Mouse (Mus musculus) heart, adult 2 months (tissue): ENCODE measurements at regions not wholly inside any gene's neighbourhood (a gene's known extent, or its start where the extent isn't known, plus 50 kb on each side); places are given as distances from the start of the nearest gene placed in this dataset.

Experiments used
- DNase-seq, 2 experiments: peaks; one replicate each; pipeline ENCODE4 v3.0.0; 2021
- H3K27ac ChIP-seq: fragments of 200-600 bp; 2 replicates; pipeline ENCODE4 v1.8.1; 2022
- H3K27me3 ChIP-seq: fragments of 200-500 bp; 2 replicates; pipeline ENCODE4 v1.6.1; 2012; ENCODE audit warnings: mild to moderate bottlenecking, low read length, inconsistent platforms, mixed read lengths; ENCODE audit not compliant: control insufficient read depth, insufficient read depth
- H3K36me3 ChIP-seq: fragments of 200-500 bp; 2 replicates; pipeline ENCODE4 v1.6.1; 2012; ENCODE audit warnings: low read length, inconsistent platforms; ENCODE audit not compliant: control insufficient read depth, insufficient read depth
- H3K4me1 ChIP-seq: fragments of 200-500 bp; 2 replicates; pipeline ENCODE4 v1.6.1; 2011; ENCODE audit warnings: low read length; ENCODE audit not compliant: control insufficient read depth, insufficient read depth
- H3K4me3 ChIP-seq: fragments of 200-600 bp; 2 replicates; pipeline ENCODE4 v1.8.1; 2022
- H3K79me2 ChIP-seq: fragments of 200-500 bp; replicated peaks from 2 replicates; pipeline ENCODE4 v1.6.1; 2012; ENCODE audit warnings: mild to moderate bottlenecking, inconsistent platforms, low read length, moderate library complexity, mixed read lengths; ENCODE audit not compliant: control insufficient read depth, insufficient read depth
- H3K9ac ChIP-seq: fragments of 200-500 bp; 2 replicates; pipeline ENCODE4 v1.6.1; 2012; ENCODE audit warnings: low read depth, mild to moderate bottlenecking, control low read depth, inconsistent platforms, low read length, mixed read lengths
- CTCF ChIP-seq: fragments of 200-600 bp; IDR thresholded peaks from 2 replicates; pipeline ENCODE4 v1.8.1; 2022; ENCODE audit warnings: antibody characterized with exemption, mild to moderate bottlenecking, moderate library complexity
- EP300 ChIP-seq: fragments of 200-500 bp; IDR thresholded peaks from 2 replicates; pipeline ENCODE4 v1.6.1; 2011; ENCODE audit warnings: low read depth, low read length, control low read depth; ENCODE audit not compliant: insufficient read depth
- POLR2A ChIP-seq: fragments of 200-500 bp; IDR thresholded peaks from 2 replicates; pipeline ENCODE4 v1.6.1; 2011; ENCODE audit warnings: mild to moderate bottlenecking, low read depth, low read length, control low read depth; ENCODE audit not compliant: insufficient read depth
- WGBS: fragments of 180-500 bp; shearing (Covaris S2); methylation state at CpG from one replicate; pipeline ENCODE4 v1.1.7; 2018; 5-methylcytosine and 5-hydroxymethylcytosine counted together
- intact Hi-C: fragments of 180-260 bp; cut with DNase I; formaldehyde crosslinking; loops from one replicate; pipeline ENCODE4 v1.15.1; 2025

DNA sequence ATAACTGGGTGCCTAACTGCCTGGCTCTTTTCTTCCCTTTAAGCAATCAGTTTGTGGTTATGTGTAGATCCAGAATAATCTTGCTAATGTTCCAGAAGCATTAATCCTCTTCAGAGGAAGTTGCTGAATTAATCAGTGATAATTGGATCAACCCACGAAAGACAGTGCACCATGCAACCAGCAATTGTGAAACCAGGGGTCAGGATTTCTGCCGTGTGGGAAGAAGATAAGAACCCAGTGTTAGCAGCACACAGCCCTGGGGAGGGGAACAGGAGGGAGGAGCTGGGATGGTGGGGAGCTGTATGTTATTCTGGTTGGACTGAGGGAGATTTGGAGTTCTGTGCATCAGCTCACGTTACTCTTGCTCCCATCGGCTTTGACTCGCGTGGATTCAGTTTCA lies 75.5 kb upstream of the Gm5148 start:
- WGBS = 68% methylated on average over 6 of the region's 6 CpGs
- intact Hi-C loops = no loop called here

DNA sequence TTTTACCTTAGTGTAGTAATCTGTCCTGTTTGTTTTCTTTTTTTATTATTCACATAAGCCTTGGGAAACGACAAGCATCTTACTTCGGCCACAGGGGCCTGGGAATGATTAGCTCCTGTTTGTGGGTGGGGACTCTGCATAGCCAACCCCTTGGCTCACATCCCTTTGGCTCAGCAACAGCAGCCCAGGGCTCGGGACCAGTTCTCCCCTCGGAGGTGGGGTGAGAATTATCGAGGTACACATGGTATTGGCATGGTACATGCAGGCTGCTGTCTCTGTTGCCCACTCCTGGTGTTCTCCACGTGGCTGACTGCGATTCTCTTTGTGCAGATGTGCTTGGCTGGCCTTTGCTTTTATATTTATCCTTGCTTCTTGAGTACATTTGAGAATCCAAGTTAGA lies 65.4 kb upstream of the Gm5148 start:
- TF ChIP-seq EP300 (no peak), POLR2A (no peak), CTCF (no peak)
- intact Hi-C loops = no loop called here
- H3K27ac ChIP-seq = no peak overlapping the region
- DNase-seq = no peak
- 51% methylated on average over 7 of the region's 7 CpGs for WGBS
- no peaks in the 10 kb centered on the region for H3K36me3 ChIP-seq
- H3K4me1 ChIP-seq = peaks cover 2% of the 10 kb centered on the region; the same call in 1 of the 2 replicates
- H3K27me3 ChIP-seq = no peaks in the 10 kb centered on the region
- no peak overlapping the region for H3K9ac ChIP-seq
- H3K4me3 ChIP-seq = no peak overlapping the region
- H3K79me2 ChIP-seq = no peaks in the 10 kb centered on the region

More for the DNA sequence above, 75.5 kb upstream of the Gm5148 start:
- TF ChIP-seq POLR2A (no peak), CTCF (no peak), EP300 (no peak)
- H3K79me2 ChIP-seq = no peaks in the 10 kb centered on the region
- H3K9ac ChIP-seq = no peak overlapping the region
- no peak overlapping the region for H3K4me3 ChIP-seq
- no peak overlapping the region for H3K27ac ChIP-seq
- DNase-seq = no peak
- H3K36me3 ChIP-seq = no peaks in the 10 kb centered on the region
- no peaks in the 10 kb centered on the region for H3K4me1 ChIP-seq
- H3K27me3 ChIP-seq = no peaks in the 10 kb centered on the region

DNA sequence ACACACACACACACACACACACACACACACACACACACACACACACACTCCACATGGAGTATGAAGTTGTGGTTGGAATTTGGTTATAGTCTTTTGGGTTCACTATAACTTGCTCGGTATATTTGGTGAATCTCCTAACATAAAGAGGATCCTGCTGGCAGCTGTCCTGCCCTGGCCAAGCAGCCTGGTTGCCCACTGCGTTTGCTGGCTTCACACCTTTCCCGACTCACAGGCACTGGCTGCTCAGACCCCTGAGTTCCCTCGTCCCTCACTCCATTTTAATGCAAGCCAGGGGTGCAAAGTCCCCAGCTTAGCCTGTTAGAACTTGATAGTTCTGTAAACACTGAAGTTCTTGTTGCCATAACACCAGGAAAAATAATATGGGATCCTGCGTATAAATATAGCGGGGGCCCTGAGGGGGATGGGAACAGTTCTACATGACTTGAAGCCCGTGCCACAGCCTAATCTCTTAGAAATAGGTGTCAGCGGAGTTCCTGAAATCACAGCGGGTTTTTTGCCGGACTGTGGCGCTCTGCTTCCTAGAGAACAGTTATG lies 64.9 kb upstream of the Gm5148 start:
- TF ChIP-seq POLR2A = no peak
- TF ChIP-seq EP300 = no peak
- TF ChIP-seq CTCF = no peak
- Histone ChIP-seq H3K27ac (no peak overlapping the region), H3K79me2 (no peaks in the 10 kb centered on the region), H3K36me3 (no peaks in the 10 kb centered on the region), H3K9ac (no peak overlapping the region), H3K27me3 (no peaks in the 10 kb centered on the region), H3K4me3 (no peak overlapping the region), H3K4me1 (peaks cover 2% of the 10 kb centered on the region; the same call in 1 of the 2 replicates)
- no peak for DNase-seq
- intact Hi-C loops = no loop called here
- WGBS = 72% methylated on average over 11 of the region's 11 CpGs

DNA sequence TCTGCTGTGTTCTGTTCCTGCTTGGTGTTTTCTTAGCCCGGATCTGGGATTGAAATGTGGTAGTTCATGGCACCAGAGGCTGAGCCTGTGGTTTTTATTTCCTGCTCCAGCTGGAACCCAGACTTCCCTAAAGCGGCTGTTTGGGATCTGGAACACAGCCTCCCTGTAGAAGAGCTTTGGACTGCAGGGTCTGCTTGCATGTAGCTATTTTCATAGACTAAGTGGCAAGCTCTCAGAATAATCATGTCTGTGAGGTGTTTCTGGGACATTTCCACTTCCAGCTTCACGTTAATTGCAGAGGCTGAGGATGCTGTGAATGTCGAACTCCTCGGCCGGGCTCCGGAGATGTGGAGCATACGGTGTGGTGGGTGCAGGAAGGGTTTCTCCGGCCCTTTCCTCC lies 64.1 kb upstream of the Gm5148 start:
- H3K4me3 ChIP-seq = no peak overlapping the region
- H3K4me1 ChIP-seq = peaks cover 2% of the 10 kb centered on the region; the same call in 1 of the 2 replicates
- H3K9ac ChIP-seq = no peak overlapping the region
- no peak for DNase-seq
- H3K36me3 ChIP-seq = no peaks in the 10 kb centered on the region
- peak overlapping the region; percentile 23; the same call in 1 of the 2 replicates for H3K27ac ChIP-seq
- H3K27me3 ChIP-seq = no peaks in the 10 kb centered on the region
- intact Hi-C loops = no loop called here
- no peaks in the 10 kb centered on the region for H3K79me2 ChIP-seq
- 37% methylated on average over 9 of the region's 9 CpGs for WGBS
- TF ChIP-seq EP300 = no peak
- TF ChIP-seq POLR2A = no peak
- no peak for TF ChIP-seq CTCF

DNA sequence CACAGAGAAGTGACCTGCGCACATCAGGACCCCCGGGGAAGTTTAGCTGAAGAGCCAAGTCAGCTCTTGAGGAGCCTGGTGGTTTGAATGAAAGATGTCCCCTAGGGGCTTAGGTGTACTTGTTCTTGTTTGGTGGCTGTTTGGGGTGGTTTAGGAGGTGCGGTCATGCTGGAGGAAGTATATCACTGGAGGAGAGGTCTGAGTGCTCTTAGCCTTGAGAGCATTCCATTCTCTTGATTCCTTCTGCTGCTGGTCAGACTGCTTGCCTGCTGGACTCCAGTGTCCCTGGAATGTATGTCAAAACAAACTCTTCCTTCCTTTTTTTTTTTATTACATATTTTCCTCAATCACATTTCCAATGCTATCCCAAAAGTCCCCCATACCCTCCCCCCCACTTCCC lies 62.5 kb upstream of the Gm5148 start:
- no peaks in the 10 kb centered on the region for H3K27me3 ChIP-seq
- no peaks in the 10 kb centered on the region for H3K36me3 ChIP-seq
- H3K4me1 ChIP-seq = peaks cover 2% of the 10 kb centered on the region; the same call in 1 of the 2 replicates
- no peak for DNase-seq
- no peak overlapping the region for H3K4me3 ChIP-seq
- no peak overlapping the region for H3K9ac ChIP-seq
- no peak overlapping the region for H3K27ac ChIP-seq
- no peaks in the 10 kb centered on the region for H3K79me2 ChIP-seq
- WGBS = 89% methylated on average over 3 of the region's 3 CpGs
- TF ChIP-seq EP300 (no peak), CTCF (no peak), POLR2A (no peak)
- intact Hi-C loops = no loop called here

DNA sequence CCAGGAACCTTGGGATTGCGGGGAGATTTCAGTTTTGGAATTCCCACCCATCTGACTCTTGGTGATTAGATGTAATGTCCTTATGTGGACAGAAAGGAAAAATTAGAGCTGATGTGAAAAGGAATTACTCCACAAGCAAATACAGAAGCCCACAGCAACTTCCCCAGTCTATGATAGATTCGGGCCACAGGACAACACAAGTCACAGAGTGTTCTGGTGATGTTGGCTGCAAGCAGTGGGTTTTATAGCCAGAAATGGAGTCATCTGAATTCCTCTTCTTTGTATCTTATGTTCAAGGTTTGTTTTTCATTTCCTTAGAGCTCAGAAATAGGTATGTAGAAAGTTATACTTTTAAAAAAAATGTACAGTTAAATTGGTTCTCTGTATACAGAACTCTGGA lies 56.8 kb upstream of the Gm5148 start:
- H3K79me2 ChIP-seq = no peaks in the 10 kb centered on the region
- no peak overlapping the region for H3K27ac ChIP-seq
- no peak overlapping the region for H3K9ac ChIP-seq
- H3K27me3 ChIP-seq = no peaks in the 10 kb centered on the region
- H3K4me3 ChIP-seq = no peak overlapping the region
- H3K4me1 ChIP-seq = peaks cover 2% of the 10 kb centered on the region
- WGBS = 84% methylated on average over 2 of the region's 2 CpGs
- TF ChIP-seq CTCF (no peak), POLR2A (no peak), EP300 (no peak)
- intact Hi-C loops = no loop called here
- H3K36me3 ChIP-seq = no peaks in the 10 kb centered on the region
- DNase-seq = no peak
